Mouse (Mus musculus) G1E (cell line): ENCODE results near the gene Rpn2. TPM values are rescaled to one million over a fixed set of nuclear protein-coding genes. Genes with fewer than 3 reads are reported as not detected.

Experiments used
- ATAC-seq: 2 replicates; pipeline ENCODE4 v1.8.0; 2016; ENCODE audit warnings: mild to moderate bottlenecking; ENCODE audit not compliant: insufficient number of reproducible peaks, poor library complexity, low FRiP score, severe bottlenecking; ENCODE audit errors: extremely low read depth
- DNase-seq: peaks from one replicate; pipeline ENCODE4 v3.0.0; 2012; ENCODE audit warnings: low spot score
- H3K27me3 ChIP-seq: 2 replicates; pipeline ENCODE4 v1.6.1; 2012; ENCODE audit warnings: mild to moderate bottlenecking, low read length, inconsistent platforms; ENCODE audit not compliant: insufficient read depth
- H3K36me3 ChIP-seq: replicated peaks from 2 replicates; pipeline ENCODE3; 2012; ENCODE audit warnings: mild to moderate bottlenecking, inconsistent platforms
- H3K4me1 ChIP-seq: 2 replicates; pipeline ENCODE4 v1.6.1; 2012; ENCODE audit warnings: low read depth, low read length, inconsistent platforms, mixed read lengths; ENCODE audit not compliant: insufficient read depth
- H3K4me3 ChIP-seq: 2 replicates; pipeline ENCODE4 v1.5.1; 2012; ENCODE audit warnings: low read depth, mild to moderate bottlenecking, inconsistent platforms, low read length, moderate library complexity, mixed read lengths
- H3K9me3 ChIP-seq: replicated peaks from 2 replicates; pipeline ENCODE4 v1.6.1; 2012; ENCODE audit warnings: inconsistent platforms
- CTCF ChIP-seq: IDR thresholded peaks from 2 replicates; pipeline ENCODE4 v1.5.1; 2012; ENCODE audit warnings: low read depth, low read length, inconsistent platforms, mixed read lengths
- GATA1 ChIP-seq: IDR thresholded peaks from 2 replicates; pipeline ENCODE4 v1.6.1; 2012; ENCODE audit warnings: borderline replicate concordance, low read length, inconsistent platforms, mixed read lengths
- GATA2 ChIP-seq: IDR thresholded peaks from 2 replicates; pipeline ENCODE4 v1.6.1; 2012; ENCODE audit warnings: low read depth, low read length, inconsistent platforms, borderline replicate concordance
- POLR2AphosphoS5 ChIP-seq: IDR thresholded peaks from 2 replicates; pipeline ENCODE4 v1.6.1; 2012; ENCODE audit warnings: low read depth, low read length, inconsistent platforms; ENCODE audit not compliant: insufficient replicate concordance
- TAL1 ChIP-seq: conservative IDR thresholded peaks from 2 replicates; pipeline ENCODE4 v1.6.1; 2012; ENCODE audit warnings: low read depth, low read length, inconsistent platforms, mixed read lengths
- polyA plus RNA-seq: library from polyadenylated mRNA; stranded (reverse); fragments of >175 nt; gene quantifications from 2 replicates; pipeline ENCODE4 v1.2.3, GENCODE M21; 2012
- total RNA-seq, 2 experiments: library from RNA; stranded (forward) in 1 of 2; stranded (reverse) in 1 of 2; fragments of 200-1000 nt in 1 of 2; fragments of >200 nt in 1 of 2; fragmentation: Nextera tagmentation in 1 of 2; gene quantifications; 2 replicates each; pipeline ENCODE4 v1.2.3; 2014 to 2017

The Rpn2 gene
- total and polyA plus RNA-seq, 3 experiments, result 110 to 213 (median 156) TPM

GRCm38 (mm10) chr2:157373681-157374080 lies 94.9 kb downstream of the Rpn2 start:
- Histone ChIP-seq H3K9me3 (peaks cover 6% of the 10 kb centered on the region), H3K4me1 (peaks cover 18% of the 10 kb centered on the region), H3K4me3 (no peak overlapping the region), H3K27me3 (no peaks in the 10 kb centered on the region), H3K36me3 (peaks cover 86% of the 10 kb centered on the region)
- DNase-seq, result no peak
- no peak for ATAC-seq
- TF ChIP-seq GATA1 (no peak), GATA2 (no peak), TAL1 (no peak), CTCF (no peak), POLR2AphosphoS5 (no peak)

- DNase-seq, result no peak
Observed at GRCm38 (mm10) chr2:157375051-157375450, 96.2 kb downstream of the Rpn2 start.

More at GRCm38 (mm10) chr2:157375051-157375450, 96.2 kb downstream of the Rpn2 start:
- Histone ChIP-seq H3K4me3 (no peak overlapping the region), H3K36me3 (peaks cover 89% of the 10 kb centered on the region), H3K4me1 (peaks cover 14% of the 10 kb centered on the region), H3K27me3 (no peaks in the 10 kb centered on the region), H3K9me3 (peaks cover 6% of the 10 kb centered on the region)
- ATAC-seq, result no peak
- TF ChIP-seq GATA1 (no peak), POLR2AphosphoS5 (no peak), TAL1 (no peak), GATA2 (no peak), CTCF (no peak)

Other genes starting within 250 kb of the Rpn2 start
- 2.1 and 2.6 TPM in 2 replicates for gene Soga1, start 199.8 kb upstream of the Rpn2 start, total RNA-seq (2014; fragmentation: Nextera tagmentation)
- 6.0 TPM in 2 replicates for gene Soga1, start 199.8 kb upstream of the Rpn2 start, total RNA-seq (2017)
- 15.9 and 16.4 TPM in 2 replicates for gene Soga1, start 199.8 kb upstream of the Rpn2 start, polyA plus RNA-seq
- not detected in 2 replicates for gene Tldc2, start 192.0 kb upstream of the Rpn2 start, total RNA-seq (2014; fragmentation: Nextera tagmentation)
- gene Tldc2, start 192.0 kb upstream of the Rpn2 start, total RNA-seq (2017), result not detected in 2 replicates
- not detected in 2 replicates for gene Tldc2, start 192.0 kb upstream of the Rpn2 start, polyA plus RNA-seq
- 153 and 177 TPM in 2 replicates for gene Samhd1, start 143.8 kb upstream of the Rpn2 start, total RNA-seq (2014; fragmentation: Nextera tagmentation)
- 99.6 and 109 TPM in 2 replicates for gene Samhd1, start 143.8 kb upstream of the Rpn2 start, total RNA-seq (2017)
- 19.9 and 23.6 TPM in 2 replicates for gene Samhd1, start 143.8 kb upstream of the Rpn2 start, polyA plus RNA-seq
- 96.7 and 97.4 TPM in 2 replicates for gene Rbl1, start 74.5 kb upstream of the Rpn2 start, total RNA-seq (2014; fragmentation: Nextera tagmentation)
- 74.1 and 88.2 TPM in 2 replicates for gene Rbl1, start 74.5 kb upstream of the Rpn2 start, total RNA-seq (2017)
- 10.9 and 11.1 TPM in 2 replicates for gene Rbl1, start 74.5 kb upstream of the Rpn2 start, polyA plus RNA-seq
- 1.4 and 2.0 TPM in 2 replicates for gene Mroh8, start 532 bp downstream of the Rpn2 start, total RNA-seq (2014; fragmentation: Nextera tagmentation)
- gene Mroh8, start 532 bp downstream of the Rpn2 start, total RNA-seq (2017), result 0.66 and 1.2 TPM in 2 replicates
- 0.37 and 0.51 TPM in 2 replicates for gene Mroh8, start 532 bp downstream of the Rpn2 start, polyA plus RNA-seq
- gene Ghrh, start 68.5 kb downstream of the Rpn2 start, total RNA-seq (2014; fragmentation: Nextera tagmentation), result not detected in 2 replicates
- gene Ghrh, start 68.5 kb downstream of the Rpn2 start, total RNA-seq (2017), result 0.76 TPM in 1 of 2 replicates, not detected in the other
- gene Ghrh, start 68.5 kb downstream of the Rpn2 start, polyA plus RNA-seq, result not detected in 2 replicates
- gene Manbal, start 88.6 kb downstream of the Rpn2 start, total RNA-seq (2014; fragmentation: Nextera tagmentation), result 20.6 and 21.6 TPM in 2 replicates
- gene Manbal, start 88.6 kb downstream of the Rpn2 start, total RNA-seq (2017), result 19.2 and 19.6 TPM in 2 replicates
- 55.2 and 56.3 TPM in 2 replicates for gene Manbal, start 88.6 kb downstream of the Rpn2 start, polyA plus RNA-seq
- not detected in 2 replicates for gene Src, start 139.4 kb downstream of the Rpn2 start, total RNA-seq (2014; fragmentation: Nextera tagmentation)
- gene Src, start 139.4 kb downstream of the Rpn2 start, total RNA-seq (2017), result 0.49 and 0.58 TPM in 2 replicates
- gene Src, start 139.4 kb downstream of the Rpn2 start, polyA plus RNA-seq, result 0.22 and 0.28 TPM in 2 replicates